9 mouse cellular contexts compared by ENCODE assay signal in the genomic region with DNA sequence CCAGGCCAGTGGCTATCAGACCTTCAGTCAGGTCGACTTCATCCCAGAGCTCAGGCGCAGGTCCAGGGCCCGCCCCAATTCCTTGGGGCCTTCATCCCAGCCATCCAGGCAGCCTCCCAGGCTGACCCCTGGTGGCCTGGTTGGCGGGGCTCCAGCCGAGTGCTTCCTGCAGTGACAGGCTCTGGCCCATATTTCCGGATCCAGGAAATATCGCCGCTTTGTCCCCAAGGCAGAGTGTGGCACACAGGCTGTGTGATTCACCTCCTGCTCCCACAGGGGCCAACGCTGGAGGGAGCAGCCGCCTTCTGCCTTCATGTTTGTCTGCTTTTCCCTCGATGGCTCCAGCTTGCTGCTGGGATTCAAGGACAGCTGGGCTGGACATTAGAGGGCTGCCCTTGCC. TPM values are rescaled to one million over a fixed set of nuclear protein-coding genes. Genes with fewer than 3 reads are reported as not detected.
A peak's percentile ranks its signal among the peaks of the same experiment; 100 is the strongest.
DNase-seq lines count a peak whose midpoint lies in the region; TF ChIP-seq lines count a peak whose summit lies in the region.
"Had no signal": no experiment of that assay in that cellular context is flagged by ENCODE, and none has a peak within 500 bp of the region (broad histone marks: within the 10 kb centered on the region; RNA-seq: fewer than 3 reads in every experiment).

No protein-coding gene starts in this region.

- no peak for TF ChIP-seq POLR2A in cerebellum, adult 2 months (IDR thresholded peaks at IDR 0.05; ENCODE audit: borderline replicate concordance, insufficient read depth, low read length)

- H3K4me1 ChIP-seq in cerebellum, adult 2 months (ENCODE audit: control insufficient read depth, insufficient read depth, low read length): peaks cover 28% of the 10 kb centered on the region

- TF ChIP-seq CTCF in cerebellum, adult 2 months (IDR thresholded peaks at IDR 0.05; ENCODE audit: borderline replicate concordance, insufficient read depth, low read depth, low read length): no peak

- H3K27ac ChIP-seq in cerebellum, adult 2 months (ENCODE audit: insufficient read depth, low read length): peak overlapping the region; percentile 84
- H3K27ac ChIP-seq: macrophage had no signal

- H3K27me3 ChIP-seq in cerebellum, adult 2 months (ENCODE audit: control insufficient read depth, insufficient read depth, low read length): no peaks in the 10 kb centered on the region

- WGBS in cerebellum, adult 2 months: 6% methylated on average over 11 of the region's 11 CpGs

- H3K4me3 ChIP-seq in cerebellum, adult 2 months (replicated peaks; ENCODE audit: insufficient read depth, low read depth, low read length): no peak overlapping the region

- peak; percentile 60 for DNase-seq in retina, postnatal 1 day
- no peak for DNase-seq in retina, embryonic 14.5 days (ENCODE audit: low spot score)
- DNase-seq in cerebellum, adult 2 months: peak; percentile 83 to 86
- DNase-seq in heart, adult 18-20 months: peak; percentile 94 to 96
- DNase-seq in kidney, adult 9 months: peak; percentile 92
- peak; percentile 94 for DNase-seq in lung, postnatal 14 days
- no peak for DNase-seq in T-cell, adult 2 months (ENCODE audit: low spot score)
- no peak for DNase-seq in thymus, postnatal 10 days (ENCODE audit: low spot score in 2 of 2)

RNA-seq across cellular contexts. Expression of gene Gtpbp3, which starts 8.6 kb away (rescaled TPM):
- 33.3 and 34.7 TPM in 2 replicates for polyA plus RNA-seq in cerebellum, adult 2 months (2012; rRNA removed)
- total RNA-seq in heart, adult 18-20 months (2021): 10 to 100 TPM; 19.1 to 22.2 TPM

RNA-seq across cellular contexts. Expression of gene Ano8, which starts 10.7 kb away (rescaled TPM):
- 76.2 and 81.8 TPM in 2 replicates for polyA plus RNA-seq in cerebellum, adult 2 months (2012; rRNA removed)
- total RNA-seq in heart, adult 18-20 months (2021): 10 to 100 TPM; 16.6 to 16.9 TPM

RNA-seq across cellular contexts. Expression of gene Plvap, which starts 15.1 kb away (rescaled TPM):
- 25.6 and 28.8 TPM in 2 replicates for polyA plus RNA-seq in cerebellum, adult 2 months (2012; rRNA removed)
- 10 to 100 TPM; 23.0 to 30.9 TPM for total RNA-seq in heart, adult 18-20 months (2021)
- polyA plus RNA-seq: macrophage had no signal

RNA-seq across cellular contexts. Expression of gene Dda1, which starts 27.5 kb away (rescaled TPM):
- 119 and 121 TPM in 2 replicates for polyA plus RNA-seq in cerebellum, adult 2 months (2012; rRNA removed)
- 10 to 100 TPM; 31.4 to 32.1 TPM for total RNA-seq in heart, adult 18-20 months (2021)

RNA-seq across cellular contexts. Expression of gene Ccdc194, which starts 29.0 kb away (rescaled TPM):
- polyA plus RNA-seq in cerebellum, adult 2 months (2012; rRNA removed): 0.08 and 0.10 TPM in 2 replicates
- total RNA-seq in heart, adult 18-20 months (2021): not detected
- polyA plus RNA-seq: macrophage had no signal

Comparison
In these comparisons a context has a peak if more than half of its experiments do, and no peak if none do; other contexts are left out.
1. DNase-seq: peak in retina, postnatal 1 day (single experiment), cerebellum, adult 2 months (2 of 2), heart, adult 18-20 months (2 of 2), kidney, adult 9 months (single experiment) and lung, postnatal 14 days (single experiment); none in retina, embryonic 14.5 days (single experiment), T-cell, adult 2 months (single experiment) and thymus, postnatal 10 days (0 of 2).